Comparison of ENCODE assay signal across 23 mouse cellular contexts in the genomic region with DNA sequence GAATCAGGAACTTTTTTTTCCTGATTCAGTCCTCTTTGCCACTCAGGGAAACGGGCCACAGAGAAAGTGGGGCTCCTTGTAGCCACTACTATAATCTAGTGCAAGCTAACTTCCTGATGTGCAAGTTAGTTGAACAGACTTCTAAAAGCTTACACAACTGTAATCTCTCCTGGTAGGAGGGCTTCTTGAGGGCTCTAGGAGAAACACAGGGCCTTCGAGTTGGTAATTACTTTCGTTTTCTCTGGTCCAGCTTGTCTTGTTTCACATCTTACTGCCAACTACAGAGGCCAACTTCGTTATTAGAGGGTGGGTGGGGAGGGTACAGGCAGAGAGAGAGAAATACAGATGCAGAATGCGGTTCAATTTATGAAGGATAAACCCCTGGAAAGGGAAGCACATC. TPM values are rescaled to one million over a fixed set of nuclear protein-coding genes. Genes with fewer than 3 reads are reported as not detected.
DNase-seq lines count a peak whose midpoint lies in the region; ATAC-seq lines count a peak whose summit lies in the region.
"Had no signal": no experiment of that assay in that cellular context is flagged by ENCODE, and none has a peak within 500 bp of the region (broad histone marks: within the 10 kb centered on the region; RNA-seq: fewer than 3 reads in every experiment).

No protein-coding gene starts in this region.

- DNase-seq in heart, adult 8-10 months (ENCODE audit: low spot score): no peak
- no peak for DNase-seq in limb, embryonic 10.5 days (ENCODE audit: low spot score)
- DNase-seq in testis, postnatal 10 days (ENCODE audit: low spot score): no peak
- no peak for DNase-seq in B cell, adult 2 months
- DNase-seq: adrenal gland, adult 8-10 months; cerebellum, adult 11-12 months; gastrocnemius, postnatal 25 days; kidney, adult 18-20 months; kidney, postnatal 25 days; layer of hippocampus, adult 9-11 months; right cerebral cortex, postnatal 14 days had no signal

- no peak overlapping the region for H3K27ac ChIP-seq in heart, embryonic 13.5 days (replicated peaks)
- peak overlapping the region; percentile 90 for H3K27ac ChIP-seq in limb, embryonic 10.5 days
- no peak overlapping the region for H3K27ac ChIP-seq in liver, embryonic 16.5 days (ENCODE audit: low read length)
- H3K27ac ChIP-seq: embryonic facial prominence, embryonic 12.5 days had no signal

- H3K9me3 ChIP-seq in heart, embryonic 13.5 days: no peaks in the 10 kb centered on the region
- H3K9me3 ChIP-seq in megakaryocyte, embryonic 14.5 days: peaks cover 4% of the 10 kb centered on the region; the same call in 1 of the 2 replicates
- no peaks in the 10 kb centered on the region for H3K9me3 ChIP-seq in limb, embryonic 10.5 days (replicated peaks)
- no peaks in the 10 kb centered on the region for H3K9me3 ChIP-seq in liver, embryonic 16.5 days (replicated peaks; ENCODE audit: control insufficient read depth, low read length)
- H3K9me3 ChIP-seq: embryonic facial prominence, embryonic 12.5 days had no signal

- H3K27me3 ChIP-seq in heart, embryonic 13.5 days (replicated peaks): peaks cover 99% of the 10 kb centered on the region
- H3K27me3 ChIP-seq in megakaryocyte, embryonic 14.5 days (replicated peaks): peaks cover 97% of the 10 kb centered on the region
- H3K27me3 ChIP-seq in limb, embryonic 10.5 days (ENCODE audit: low read depth, poor library complexity, severe bottlenecking): peaks cover 100% of the 10 kb centered on the region
- H3K27me3 ChIP-seq in liver, embryonic 16.5 days (ENCODE audit: control insufficient read depth, insufficient read depth, low read depth, low read length): peaks cover 98% of the 10 kb centered on the region

- no peak for ATAC-seq in heart, embryonic 13.5 days (ENCODE audit: extremely low read depth, insufficient number of reproducible peaks, low FRiP score, low TSS enrichment)
- ATAC-seq in megakaryocyte, adult 5-6 weeks (ENCODE audit: poor library complexity, severe bottlenecking): no peak
- no peak for ATAC-seq in liver, embryonic 16.5 days (ENCODE audit: low read depth)

- peaks cover 17% of the 10 kb centered on the region for H3K4me1 ChIP-seq in heart, embryonic 13.5 days
- peaks cover 59% of the 10 kb centered on the region for H3K4me1 ChIP-seq in megakaryocyte, embryonic 14.5 days
- H3K4me1 ChIP-seq in limb, embryonic 10.5 days: peaks cover 87% of the 10 kb centered on the region
- no peaks in the 10 kb centered on the region for H3K4me1 ChIP-seq in liver, embryonic 16.5 days (ENCODE audit: control insufficient read depth, low read depth, low read length)

- no peaks in the 10 kb centered on the region for H3K36me3 ChIP-seq in heart, embryonic 13.5 days
- no peaks in the 10 kb centered on the region for H3K36me3 ChIP-seq in megakaryocyte, embryonic 14.5 days (replicated peaks; ENCODE audit: low read length)
- H3K36me3 ChIP-seq in limb, embryonic 10.5 days: no peaks in the 10 kb centered on the region
- H3K36me3 ChIP-seq in liver, embryonic 16.5 days (ENCODE audit: control insufficient read depth, insufficient read depth): no peaks in the 10 kb centered on the region
- H3K36me3 ChIP-seq: embryonic facial prominence, embryonic 12.5 days had no signal

- WGBS in heart, embryonic 13.5 days: 10% methylated on average over 5 of the region's 5 CpGs
- WGBS in limb, embryonic 10.5 days: 3% methylated on average over 5 of the region's 5 CpGs
- WGBS in liver, embryonic 16.5 days (ENCODE audit: insufficient replicate concordance): 8% methylated on average over 5 of the region's 5 CpGs

- no peak overlapping the region for H3K4me3 ChIP-seq in heart, embryonic 13.5 days
- peak overlapping the region; percentile 93 for H3K4me3 ChIP-seq in megakaryocyte, embryonic 14.5 days (replicated peaks)
- peak overlapping the region; percentile 80 for H3K4me3 ChIP-seq in limb, embryonic 10.5 days
- no peak overlapping the region for H3K4me3 ChIP-seq in liver, embryonic 16.5 days (ENCODE audit: low read depth, low read length)

- peak overlapping the region; percentile 74; the same call in 1 of the 2 replicates for H3K4me2 ChIP-seq in heart, embryonic 13.5 days
- H3K4me2 ChIP-seq in liver, embryonic 16.5 days (ENCODE audit: low read depth, low read length): 0 out of 2 replicates have a peak overlapping the region, but pooled peaks have one; percentile 11

- H3K9ac ChIP-seq in heart, embryonic 13.5 days: no peak overlapping the region
- H3K9ac ChIP-seq in liver, embryonic 16.5 days (ENCODE audit: low read depth, low read length): no peak overlapping the region
- H3K9ac ChIP-seq: embryonic facial prominence, embryonic 12.5 days had no signal

RNA-seq across cellular contexts. Expression of gene Hoxd12, which starts 3.0 kb away (rescaled TPM):
- not detected in 2 replicates for polyA plus RNA-seq in heart, embryonic 13.5 days (2015; fragmentation: Nextera tagmentation; extraction: Ambion mirVana)
- not detected for total RNA-seq in heart, adult 8-10 months (2022)
- not detected in 2 replicates for polyA plus RNA-seq in megakaryocyte, embryonic 14.5 days (2012; ENCODE audit: insufficient read depth, low replicate concordance)
- total RNA-seq in megakaryocyte, adult 5-6 weeks (2015): not detected in 2 replicates
- not detected in 2 replicates for total RNA-seq in megakaryocyte, adult 5-6 weeks (2017)
- polyA plus RNA-seq in limb, embryonic 10.5 days (2016; fragmentation: Nextera tagmentation; extraction: Ambion mirVana): 26.0 and 44.8 TPM in 2 replicates
- not detected in 2 replicates for polyA plus RNA-seq in liver, embryonic 16.5 days (2015; fragmentation: Nextera tagmentation; extraction: Ambion mirVana)
- total RNA-seq: adrenal gland, adult 8-10 months; ES-E14; gastrocnemius, postnatal 25 days; hematopoietic stem cell, adult 5-6 weeks; left cerebral cortex, postnatal 14 days had no signal
- polyA plus RNA-seq: brain, embryonic 14.5 days; C2C12; embryonic facial prominence, embryonic 12.5 days; lung, embryonic 16.5 days; testis, adult 2 months had no signal

RNA-seq across cellular contexts. Expression of gene Hoxd13, which starts 3.7 kb away (rescaled TPM):
- not detected in 2 replicates for polyA plus RNA-seq in heart, embryonic 13.5 days (2015; fragmentation: Nextera tagmentation; extraction: Ambion mirVana)
- total RNA-seq in heart, adult 8-10 months (2022): not detected
- not detected in 2 replicates for polyA plus RNA-seq in megakaryocyte, embryonic 14.5 days (2012; ENCODE audit: insufficient read depth, low replicate concordance)
- total RNA-seq in megakaryocyte, adult 5-6 weeks (2015): not detected in 2 replicates
- total RNA-seq in megakaryocyte, adult 5-6 weeks (2017): not detected in 2 replicates
- 9.3 and 17.8 TPM in 2 replicates for polyA plus RNA-seq in limb, embryonic 10.5 days (2016; fragmentation: Nextera tagmentation; extraction: Ambion mirVana)
- not detected in 2 replicates for polyA plus RNA-seq in liver, embryonic 16.5 days (2015; fragmentation: Nextera tagmentation; extraction: Ambion mirVana)
- total RNA-seq: adrenal gland, adult 8-10 months; gastrocnemius, postnatal 25 days; hematopoietic stem cell, adult 5-6 weeks; left cerebral cortex, postnatal 14 days had no signal
- polyA plus RNA-seq: C2C12; embryonic facial prominence, embryonic 12.5 days; lung, embryonic 16.5 days; testis, adult 2 months had no signal

RNA-seq across cellular contexts. Expression of gene Hoxd11, which starts 7.5 kb away (rescaled TPM):
- polyA plus RNA-seq in heart, embryonic 13.5 days (2015; fragmentation: Nextera tagmentation; extraction: Ambion mirVana): not detected in 2 replicates
- total RNA-seq in heart, adult 8-10 months (2022): not detected
- not detected in 2 replicates for polyA plus RNA-seq in megakaryocyte, embryonic 14.5 days (2012; ENCODE audit: insufficient read depth, low replicate concordance)
- not detected in 2 replicates for total RNA-seq in megakaryocyte, adult 5-6 weeks (2015)
- total RNA-seq in megakaryocyte, adult 5-6 weeks (2017): not detected in 2 replicates
- 31.0 and 34.6 TPM in 2 replicates for polyA plus RNA-seq in limb, embryonic 10.5 days (2016; fragmentation: Nextera tagmentation; extraction: Ambion mirVana)
- not detected in 2 replicates for polyA plus RNA-seq in liver, embryonic 16.5 days (2015; fragmentation: Nextera tagmentation; extraction: Ambion mirVana)
- total RNA-seq: adrenal gland, adult 8-10 months; hematopoietic stem cell, adult 5-6 weeks; left cerebral cortex, postnatal 14 days had no signal
- polyA plus RNA-seq: brain, embryonic 14.5 days; C2C12; embryonic facial prominence, embryonic 12.5 days; lung, embryonic 16.5 days; testis, adult 2 months had no signal

RNA-seq across cellular contexts. Expression of gene Evx2, which starts 12.5 kb away (rescaled TPM):
- polyA plus RNA-seq in heart, embryonic 13.5 days (2015; fragmentation: Nextera tagmentation; extraction: Ambion mirVana): not detected in 2 replicates
- total RNA-seq in heart, adult 8-10 months (2022): not detected
- not detected in 2 replicates for polyA plus RNA-seq in megakaryocyte, embryonic 14.5 days (2012; ENCODE audit: insufficient read depth, low replicate concordance)
- total RNA-seq in megakaryocyte, adult 5-6 weeks (2015): not detected in 2 replicates
- total RNA-seq in megakaryocyte, adult 5-6 weeks (2017): not detected in 2 replicates
- 0.84 TPM in 1 of 2 replicates, not detected in the other for polyA plus RNA-seq in limb, embryonic 10.5 days (2016; fragmentation: Nextera tagmentation; extraction: Ambion mirVana)
- not detected in 2 replicates for polyA plus RNA-seq in liver, embryonic 16.5 days (2015; fragmentation: Nextera tagmentation; extraction: Ambion mirVana)
- total RNA-seq: adrenal gland, adult 8-10 months; ES-E14; hematopoietic stem cell, adult 5-6 weeks; left cerebral cortex, postnatal 14 days had no signal
- polyA plus RNA-seq: C2C12; lung, embryonic 16.5 days had no signal

RNA-seq across cellular contexts. Expression of gene Hoxd10, which starts 19.9 kb away (rescaled TPM):
- polyA plus RNA-seq in heart, embryonic 13.5 days (2015; fragmentation: Nextera tagmentation; extraction: Ambion mirVana): 0.08 TPM in 1 of 2 replicates, not detected in the other
- total RNA-seq in heart, adult 8-10 months (2022): under 1 TPM in 1 of 4 experiments, not detected in 3; 0.12 TPM
- polyA plus RNA-seq in megakaryocyte, embryonic 14.5 days (2012; ENCODE audit: insufficient read depth, low replicate concordance): not detected in 2 replicates
- total RNA-seq in megakaryocyte, adult 5-6 weeks (2015): not detected in 2 replicates
- total RNA-seq in megakaryocyte, adult 5-6 weeks (2017): not detected in 2 replicates
- 51.1 and 68.0 TPM in 2 replicates for polyA plus RNA-seq in limb, embryonic 10.5 days (2016; fragmentation: Nextera tagmentation; extraction: Ambion mirVana)
- not detected in 2 replicates for polyA plus RNA-seq in liver, embryonic 16.5 days (2015; fragmentation: Nextera tagmentation; extraction: Ambion mirVana)
- total RNA-seq: adrenal gland, adult 8-10 months; hematopoietic stem cell, adult 5-6 weeks; left cerebral cortex, postnatal 14 days had no signal
- polyA plus RNA-seq: C2C12; embryonic facial prominence, embryonic 12.5 days had no signal

Comparison
In these comparisons a context has a peak if more than half of its experiments do, and no peak if none do; other contexts are left out.
1. H3K4me3 ChIP-seq: peak in megakaryocyte, embryonic 14.5 days (single experiment) and limb, embryonic 10.5 days (single experiment); none in heart, embryonic 13.5 days (single experiment) and liver, embryonic 16.5 days (single experiment).
2. RNA of gene Hoxd12, which starts 3.0 kb away (polyA plus RNA-seq): 26.0 to 44.8 TPM in limb, embryonic 10.5 days; not detected in heart, embryonic 13.5 days, not detected in megakaryocyte, embryonic 14.5 days and not detected in liver, embryonic 16.5 days; every median in the first group is over 10 times any median in the second.
3. RNA of gene Hoxd13, which starts 3.7 kb away (polyA plus RNA-seq): 9.3 to 17.8 TPM in limb, embryonic 10.5 days; not detected in heart, embryonic 13.5 days, not detected in megakaryocyte, embryonic 14.5 days and not detected in liver, embryonic 16.5 days; every median in the first group is over 10 times any median in the second.
4. RNA of gene Hoxd11, which starts 7.5 kb away (polyA plus RNA-seq): 31.0 to 34.6 TPM in limb, embryonic 10.5 days; not detected in heart, embryonic 13.5 days, not detected in megakaryocyte, embryonic 14.5 days and not detected in liver, embryonic 16.5 days; every median in the first group is over 10 times any median in the second.